In the genomic region with DNA sequence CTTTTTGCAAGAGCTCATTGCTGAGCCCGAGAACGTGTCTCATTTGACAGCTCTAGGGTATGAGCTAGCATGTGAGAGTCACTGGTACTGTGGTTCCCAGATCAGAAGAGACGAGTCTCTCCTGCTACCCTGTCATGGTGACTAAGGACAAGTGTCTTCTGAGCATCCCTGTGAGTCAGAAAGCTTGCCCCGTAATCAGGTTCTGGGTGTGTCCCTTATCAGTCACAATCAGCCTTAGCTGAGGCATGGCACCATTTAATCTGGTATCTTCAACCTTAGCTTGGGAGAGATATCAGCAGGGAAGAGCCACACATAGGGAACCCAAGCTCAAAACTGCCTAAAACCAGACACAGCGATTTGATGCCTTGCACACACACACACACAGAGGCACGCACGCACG, we compare ENCODE assay signal across 23 mouse cellular contexts. TPM values are rescaled to one million over a fixed set of nuclear protein-coding genes. Genes with fewer than 3 reads are reported as not detected.
DNase-seq lines count a peak whose midpoint lies in the region; ATAC-seq and TF ChIP-seq lines count a peak whose summit lies in the region.
"Had no signal": no experiment of that assay in that cellular context is flagged by ENCODE, and none has a peak within 500 bp of the region (broad histone marks: within the 10 kb centered on the region; RNA-seq: fewer than 3 reads in every experiment).

No protein-coding gene starts in this region.

- no peaks in the 10 kb centered on the region for H3K27me3 ChIP-seq in G1E (ENCODE audit: insufficient read depth, low read length)
- H3K27me3 ChIP-seq in stomach, postnatal 0 days (ENCODE audit: control insufficient read depth, insufficient read depth, low read length) = no peaks in the 10 kb centered on the region
- no peaks in the 10 kb centered on the region for H3K27me3 ChIP-seq in hindbrain, embryonic 13.5 days
- H3K27me3 ChIP-seq: CH12.LX; embryonic facial prominence, embryonic 15.5 days; heart, embryonic 12.5 days; hindbrain, embryonic 15.5 days had no signal

- no peak for DNase-seq in layer of hippocampus, adult 2 months (ENCODE audit: low spot score in 2 of 2)
- DNase-seq in layer of hippocampus, adult 8-10 months (ENCODE audit: low spot score in 2 of 2) = no peak
- peak; percentile 19 for DNase-seq in G1E (ENCODE audit: low spot score)
- DNase-seq in stomach, postnatal 0 days (ENCODE audit: low spot score) = no peak
- no peak for DNase-seq in lung, postnatal 36 days
- DNase-seq: adrenal gland, postnatal 10 days; cerebellum, adult 18-20 months; cerebellum, adult 9-11 months; cerebellum, postnatal 36 days; gastrocnemius, adult 2 months; gastrocnemius, postnatal 25 days had no signal

- H3K9me3 ChIP-seq in G1E (replicated peaks) = peaks cover 9% of the 10 kb centered on the region; the same call in 1 of the 2 replicates
- H3K9me3 ChIP-seq in stomach, postnatal 0 days (ENCODE audit: control insufficient read depth, low read length) = no peaks in the 10 kb centered on the region; the same call in 1 of the 2 replicates
- H3K9me3 ChIP-seq in hindbrain, embryonic 13.5 days = 0 out of 2 replicates have a peak, but pooled peaks cover 5% of the 10 kb centered on the region
- H3K9me3 ChIP-seq: embryonic facial prominence, embryonic 15.5 days; forebrain, embryonic 10.5 days; hindbrain, embryonic 15.5 days had no signal

- no peak overlapping the region for H3K4me2 ChIP-seq in stomach, postnatal 0 days (replicated peaks; ENCODE audit: low read depth)
- no peak overlapping the region for H3K4me2 ChIP-seq in hindbrain, embryonic 13.5 days
- H3K4me2 ChIP-seq: embryonic facial prominence, embryonic 15.5 days; heart, embryonic 12.5 days; hindbrain, embryonic 15.5 days had no signal

- H3K27ac ChIP-seq in layer of hippocampus, adult 2 months = peak overlapping the region; percentile 46; the same call in 1 of the 2 replicates
- no peak overlapping the region for H3K27ac ChIP-seq in stomach, postnatal 0 days (replicated peaks)
- no peak overlapping the region for H3K27ac ChIP-seq in hindbrain, embryonic 13.5 days
- H3K27ac ChIP-seq: embryonic facial prominence, embryonic 15.5 days; forebrain, embryonic 10.5 days; gastrocnemius, adult 2 months; hindbrain, embryonic 10.5 days; hindbrain, embryonic 15.5 days had no signal

- no peak overlapping the region for H3K9ac ChIP-seq in stomach, postnatal 0 days (ENCODE audit: low read length)
- H3K9ac ChIP-seq in hindbrain, embryonic 13.5 days = no peak overlapping the region
- H3K9ac ChIP-seq: embryonic facial prominence, embryonic 15.5 days; heart, embryonic 12.5 days; hindbrain, embryonic 15.5 days had no signal

- 82% methylated on average over 8 of the region's 8 CpGs for WGBS in stomach, postnatal 0 days
- 92% methylated on average over 8 of the region's 8 CpGs for WGBS in hindbrain, embryonic 13.5 days

- peaks cover 2% of the 10 kb centered on the region for H3K36me3 ChIP-seq in G1E (replicated peaks)
- no peaks in the 10 kb centered on the region for H3K36me3 ChIP-seq in stomach, postnatal 0 days (ENCODE audit: control insufficient read depth, insufficient read depth, low read length)
- H3K36me3 ChIP-seq in hindbrain, embryonic 13.5 days = no peaks in the 10 kb centered on the region
- H3K36me3 ChIP-seq: embryonic facial prominence, embryonic 15.5 days; forebrain, embryonic 10.5 days; heart, embryonic 12.5 days; hindbrain, embryonic 15.5 days had no signal

- peak; percentile 77 for ATAC-seq in G1E (ENCODE audit: extremely low read depth, insufficient number of reproducible peaks, low FRiP score, poor library complexity, severe bottlenecking)
- ATAC-seq in common myeloid progenitor, adult 5-6 weeks (replicated peaks; ENCODE audit: low read depth, poor library complexity, severe bottlenecking) = 0 out of 2 replicates have a peak, but pooled peaks have one; percentile 4
- no peak for ATAC-seq in stomach, postnatal 0 days (ENCODE audit: low FRiP score, low TSS enrichment)
- ATAC-seq in hindbrain, embryonic 13.5 days (ENCODE audit: low FRiP score) = no peak
- ATAC-seq: forebrain, embryonic 14.5 days had no signal

- peaks cover 66% of the 10 kb centered on the region for H3K4me1 ChIP-seq in G1E (ENCODE audit: insufficient read depth, low read depth, low read length)
- no peaks in the 10 kb centered on the region for H3K4me1 ChIP-seq in stomach, postnatal 0 days (replicated peaks; ENCODE audit: control insufficient read depth, insufficient read depth)
- H3K4me1 ChIP-seq in hindbrain, embryonic 13.5 days (replicated peaks) = 0 out of 2 replicates have a peak, but pooled peaks cover 9% of the 10 kb centered on the region

- TF ChIP-seq CTCF in layer of hippocampus, adult 2 months (conservative IDR thresholded peaks at IDR 0.05) = no peak
- no peak for TF ChIP-seq CTCF in G1E (IDR thresholded peaks at IDR 0.05; ENCODE audit: low read depth, low read length)
- no peak for TF ChIP-seq CTCF in stomach, postnatal 0 days (IDR thresholded peaks at IDR 0.05; ENCODE audit: low read depth)

- H3K4me3 ChIP-seq in layer of hippocampus, adult 2 months = no peak overlapping the region
- H3K4me3 ChIP-seq in G1E (ENCODE audit: low read depth, low read length) = peak overlapping the region; percentile 23; the same call in 1 of the 2 replicates
- H3K4me3 ChIP-seq in stomach, postnatal 0 days (ENCODE audit: low read depth, low read length) = no peak overlapping the region
- H3K4me3 ChIP-seq in hindbrain, embryonic 13.5 days = no peak overlapping the region
- H3K4me3 ChIP-seq: embryonic facial prominence, embryonic 15.5 days; erythroblast, embryonic 14.5 days; forebrain, embryonic 10.5 days; gastrocnemius, adult 2 months; heart, embryonic 12.5 days; hindbrain, embryonic 10.5 days; hindbrain, embryonic 15.5 days had no signal

- no peak for TF ChIP-seq EP300 in stomach, postnatal 0 days (optimal IDR thresholded peaks at IDR 0.05)

RNA-seq across cellular contexts. Expression of gene Cmtm7, which starts 7.0 kb away (rescaled TPM):
- total RNA-seq in layer of hippocampus, adult 2 months (2021) = 1 to 10 TPM; 4.3 to 4.8 TPM
- total RNA-seq in layer of hippocampus, adult 8-10 months (2022) = 1 to 10 TPM; 3.4 to 7.4 (median 5.3) TPM
- total RNA-seq in G1E (2014; fragmentation: Nextera tagmentation) = 68.7 and 76.1 TPM in 2 replicates
- 233 and 329 TPM in 2 replicates for total RNA-seq in G1E (2017)
- 196 and 229 TPM in 2 replicates for polyA plus RNA-seq in G1E (2012)
- 433 and 511 TPM in 2 replicates for total RNA-seq in common myeloid progenitor, adult 5-6 weeks (2017)
- 83.2 and 84.9 TPM in 2 replicates for polyA plus RNA-seq in stomach, postnatal 0 days (2015; fragmentation: Nextera tagmentation; extraction: Ambion mirVana)
- 18.3 and 19.1 TPM in 2 replicates for polyA plus RNA-seq in hindbrain, embryonic 13.5 days (2015; fragmentation: Nextera tagmentation; extraction: Ambion mirVana)

RNA-seq across cellular contexts. Expression of gene Cmtm8, which starts 55.3 kb away (rescaled TPM):
- 1 to 10 TPM; 2.3 to 3.1 TPM for total RNA-seq in layer of hippocampus, adult 2 months (2021)
- total RNA-seq in layer of hippocampus, adult 8-10 months (2022) = 1 to 10 TPM; 2.4 to 3.7 (median 2.5) TPM
- total RNA-seq in G1E (2014; fragmentation: Nextera tagmentation) (not detected in 2 replicates), G1E (2017) (0.16 and 0.17 TPM in 2 replicates)
- polyA plus RNA-seq in G1E (2012) = not detected in 2 replicates
- total RNA-seq in common myeloid progenitor, adult 5-6 weeks (2017) = 3.1 TPM in 1 of 2 replicates, not detected in the other
- 66.5 and 68.0 TPM in 2 replicates for polyA plus RNA-seq in stomach, postnatal 0 days (2015; fragmentation: Nextera tagmentation; extraction: Ambion mirVana)
- 15.8 and 20.0 TPM in 2 replicates for polyA plus RNA-seq in hindbrain, embryonic 13.5 days (2015; fragmentation: Nextera tagmentation; extraction: Ambion mirVana)
- polyA plus RNA-seq: C2C12; inflammation-experienced regulatory T-cells, adult 6 months had no signal

RNA-seq across cellular contexts. Expression of gene Cmtm6, which starts 57.8 kb away (rescaled TPM):
- 10 to 100 TPM; 19.2 to 25.6 TPM for total RNA-seq in layer of hippocampus, adult 2 months (2021)
- 10 to 100 TPM; 19.3 to 33.9 (median 25.7) TPM for total RNA-seq in layer of hippocampus, adult 8-10 months (2022)
- total RNA-seq in G1E (2014; fragmentation: Nextera tagmentation) (20.9 and 23.9 TPM in 2 replicates), G1E (2017) (41.4 and 42.5 TPM in 2 replicates)
- 7.5 and 8.7 TPM in 2 replicates for polyA plus RNA-seq in G1E (2012)
- 44.6 and 48.3 TPM in 2 replicates for total RNA-seq in common myeloid progenitor, adult 5-6 weeks (2017)
- polyA plus RNA-seq in stomach, postnatal 0 days (2015; fragmentation: Nextera tagmentation; extraction: Ambion mirVana) = 50.9 and 53.9 TPM in 2 replicates
- polyA plus RNA-seq in hindbrain, embryonic 13.5 days (2015; fragmentation: Nextera tagmentation; extraction: Ambion mirVana) = 20.5 and 21.8 TPM in 2 replicates

Comparison
In these comparisons a context has a peak if more than half of its experiments do, and no peak if none do; other contexts are left out.
1. ATAC-seq: peak in G1E (single experiment) and common myeloid progenitor, adult 5-6 weeks (single experiment); none in stomach, postnatal 0 days (single experiment) and hindbrain, embryonic 13.5 days (single experiment).
2. RNA of gene Cmtm7, which starts 7.0 kb away (total RNA-seq): 433 to 511 TPM in common myeloid progenitor, adult 5-6 weeks and 68.7 to 329 TPM in G1E; 3.4 to 7.4 TPM in layer of hippocampus, adult 8-10 months and 4.3 to 4.8 TPM in layer of hippocampus, adult 2 months; every median in the first group is over 4 times any median in the second.